Mouse (Mus musculus) thymus, adult 2 months (tissue): ENCODE data around the gene C1rl.

ENCODE experiments used
- CTCF ChIP-seq: fragments of 200-500 bp; IDR thresholded peaks from 2 replicates; pipeline ENCODE4 v1.5.1; 2012; ENCODE audit warnings: mild to moderate bottlenecking, control low read depth, low read length, moderate library complexity, borderline replicate concordance; ENCODE audit not compliant: control insufficient read depth, poor library complexity, insufficient read depth; ENCODE audit errors: extremely low read depth
- POLR2A ChIP-seq: fragments of 200-500 bp; IDR thresholded peaks from 2 replicates; pipeline ENCODE4 v1.6.1; 2012; ENCODE audit warnings: mild to moderate bottlenecking, low read length, control low read depth, moderate library complexity; ENCODE audit not compliant: control insufficient read depth, poor library complexity, insufficient read depth; ENCODE audit errors: extremely low read depth

DNA sequence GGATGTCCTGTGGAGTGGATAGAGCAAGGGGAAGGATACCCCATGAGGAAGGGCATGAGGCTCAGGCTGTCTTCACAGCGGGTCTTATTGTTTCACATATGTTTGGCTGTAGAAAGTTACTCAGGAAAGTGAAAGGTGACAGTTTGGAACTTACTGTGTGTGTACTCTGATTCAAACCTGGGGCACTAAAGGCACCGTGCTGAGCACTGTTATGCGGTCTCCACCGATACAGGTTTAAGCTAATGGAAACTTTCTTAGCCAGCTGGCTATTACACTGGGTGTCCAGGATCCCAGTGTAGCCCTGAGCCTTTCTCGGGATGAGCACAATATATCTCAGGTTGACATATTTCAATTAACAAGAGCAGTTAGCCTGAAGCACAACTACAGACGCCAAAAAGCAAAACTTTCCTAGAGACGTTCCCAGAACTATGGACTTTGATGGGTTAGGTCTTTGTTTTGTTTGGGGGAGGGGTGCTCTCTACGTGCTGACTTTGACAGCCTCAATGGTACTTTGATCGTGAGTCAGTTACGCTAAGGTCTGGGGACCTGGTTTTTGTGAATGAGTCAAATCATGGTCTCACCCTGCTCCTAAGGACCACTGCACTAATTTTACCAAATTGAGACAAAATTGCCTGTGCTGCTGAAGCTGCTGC is 7.1 kb downstream of the C1rl start:
- TF ChIP-seq CTCF (no peak), POLR2A (no peak)
